Mouse (Mus musculus): ENCODE measurements around the gene Arhgap11a. TPM values are rescaled to one million over a fixed set of nuclear protein-coding genes. Genes with fewer than 3 reads are reported as not detected.

The Arhgap11a gene
- polyA plus RNA-seq (2017; shearing (Covaris generic)): 1 to 10 TPM; 1.8 to 4.1 TPM

DNA sequence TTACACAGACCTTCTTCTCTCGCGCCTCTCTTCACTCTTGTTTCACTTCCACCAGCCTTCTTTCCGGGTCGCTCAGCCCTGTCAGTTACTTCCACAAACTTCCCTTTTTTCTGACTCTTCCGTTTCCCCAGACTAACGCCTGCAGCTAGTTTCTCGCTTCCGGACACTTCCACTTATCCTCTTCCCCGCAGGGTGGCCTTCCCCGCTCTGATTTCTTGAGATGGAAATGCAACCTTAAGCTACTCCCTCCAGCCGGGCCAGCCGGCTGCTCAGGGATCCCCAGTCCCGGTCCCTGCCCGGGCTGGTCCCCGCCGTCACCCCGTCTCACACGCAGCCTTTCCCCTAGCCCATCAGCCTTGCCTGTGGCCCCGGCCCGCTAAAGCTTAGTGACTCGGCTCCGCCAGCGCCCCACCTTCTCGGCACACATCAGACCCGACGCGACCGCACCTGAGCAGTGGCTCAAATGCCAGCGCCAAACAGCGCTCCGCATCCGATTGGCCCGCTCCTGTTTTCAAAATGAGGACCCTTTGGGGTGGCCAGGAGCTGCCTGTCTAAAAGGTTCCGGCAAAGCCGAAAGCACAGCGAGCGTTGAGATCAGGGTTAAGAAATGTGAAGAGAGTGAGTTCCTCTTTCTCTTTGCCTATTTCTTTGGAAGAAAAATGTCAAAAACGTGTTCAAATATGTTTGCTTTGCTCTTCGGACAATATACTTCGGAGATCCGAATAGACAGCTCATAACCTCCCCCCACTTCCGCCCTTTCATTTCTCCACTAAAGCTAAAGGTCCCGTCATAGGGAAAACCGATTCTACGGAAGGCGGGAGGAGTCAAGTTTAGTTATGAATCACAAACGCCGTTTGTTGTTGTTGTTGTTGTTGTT lies at the start of gene Arhgap11a:
Arhgap11a (minus strand) TSS at position 417 of the 877 bp plus-strand sequence.
- ATAC-seq: peak; percentile 91

DNA sequence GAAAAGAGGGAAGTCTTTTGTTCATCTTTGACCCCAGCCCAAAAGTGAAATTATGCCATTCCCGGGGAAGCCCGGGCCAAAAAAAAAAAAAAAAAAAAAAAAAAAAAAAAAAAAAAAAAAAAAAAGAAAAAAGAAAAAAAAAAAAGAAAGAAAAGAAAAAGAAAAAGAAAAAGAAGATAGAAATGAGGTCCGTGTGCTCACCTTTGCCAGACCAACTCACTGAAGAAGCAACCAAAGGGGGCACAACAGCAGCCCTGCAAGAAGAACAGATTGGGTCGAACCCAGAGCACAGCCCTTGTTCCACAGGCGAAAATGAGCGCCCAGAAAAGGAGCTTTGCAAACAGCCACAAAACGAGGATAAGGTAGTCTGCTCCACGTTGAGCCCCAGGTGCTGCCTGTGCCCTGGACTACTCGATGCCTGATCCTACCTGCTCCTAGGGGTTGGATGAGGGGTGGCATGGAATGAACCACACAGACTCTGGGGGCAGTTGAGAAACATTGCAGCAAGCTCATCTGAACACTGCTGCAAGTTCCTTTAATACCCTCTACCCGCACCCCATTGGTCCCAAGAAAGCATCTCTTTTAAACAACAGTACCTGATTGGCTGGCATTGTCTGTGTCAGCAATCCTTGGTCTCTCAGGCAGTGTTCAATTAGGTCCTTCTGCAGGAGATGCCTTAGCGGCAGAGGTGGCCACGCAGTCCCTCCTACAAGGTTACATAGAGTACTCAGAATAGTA lies 45.1 kb upstream of the Arhgap11a start:
- ATAC-seq: no peak

DNA sequence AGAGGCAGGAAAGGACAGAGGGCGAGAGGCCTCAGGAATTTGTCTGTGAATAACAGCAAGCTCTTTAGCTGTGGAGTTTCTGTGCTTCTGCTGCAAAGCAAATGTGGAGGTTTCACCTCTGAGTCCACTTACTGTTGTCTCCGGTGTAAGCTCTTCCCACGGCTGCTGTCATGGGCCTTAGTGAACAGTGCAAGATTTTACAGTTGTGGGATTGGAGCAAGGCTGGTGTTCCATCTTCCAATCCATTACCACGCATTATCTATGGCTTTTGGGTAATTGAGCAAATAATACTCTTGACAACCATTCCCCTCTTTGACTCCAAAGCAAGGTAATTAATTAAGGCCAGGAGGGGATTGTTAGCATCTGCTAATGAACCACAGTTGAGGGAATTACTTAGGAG lies 38.7 kb upstream of the Arhgap11a start:
- ATAC-seq: no peak

DNA sequence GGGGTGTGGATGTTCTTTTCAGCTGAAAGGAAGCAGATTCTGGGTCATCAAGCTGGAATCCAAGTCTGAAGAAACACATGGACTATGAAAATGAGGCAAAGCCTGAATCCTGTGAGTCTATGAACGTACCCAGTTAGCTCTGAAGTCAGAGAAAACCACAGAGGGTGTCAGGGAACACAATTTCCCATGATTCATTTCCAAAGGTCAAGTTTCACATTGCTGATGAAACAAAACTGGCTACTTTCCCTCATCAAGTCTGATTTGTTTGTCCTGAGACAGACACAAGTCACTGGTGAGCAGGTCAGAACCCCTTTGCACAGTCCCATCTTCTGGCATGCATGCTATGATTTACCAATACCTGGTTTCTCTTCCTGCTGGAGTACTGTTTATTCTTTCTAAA lies 37.6 kb upstream of the Arhgap11a start:
- ATAC-seq: no peak

DNA sequence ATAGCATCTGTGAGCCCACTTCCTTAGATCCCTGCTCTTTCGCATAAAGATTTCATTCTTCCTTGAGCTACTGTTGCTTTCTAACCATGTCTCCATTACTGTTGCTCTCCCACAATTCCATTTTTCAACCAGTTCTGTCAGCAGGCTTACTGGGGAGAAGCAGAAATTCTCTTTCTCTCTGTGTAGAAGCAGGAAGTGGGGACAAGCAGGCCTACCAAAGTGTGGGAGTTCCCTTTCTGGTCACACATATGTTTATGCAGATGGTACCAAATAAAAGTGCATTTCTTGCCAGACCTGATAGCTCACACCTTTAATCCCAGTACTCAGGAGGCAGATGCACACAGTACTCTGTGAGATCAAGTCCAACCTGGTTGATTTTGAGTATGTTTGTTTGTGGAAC lies 21.7 kb upstream of the Arhgap11a start:
- ATAC-seq: peak; percentile 53

DNA sequence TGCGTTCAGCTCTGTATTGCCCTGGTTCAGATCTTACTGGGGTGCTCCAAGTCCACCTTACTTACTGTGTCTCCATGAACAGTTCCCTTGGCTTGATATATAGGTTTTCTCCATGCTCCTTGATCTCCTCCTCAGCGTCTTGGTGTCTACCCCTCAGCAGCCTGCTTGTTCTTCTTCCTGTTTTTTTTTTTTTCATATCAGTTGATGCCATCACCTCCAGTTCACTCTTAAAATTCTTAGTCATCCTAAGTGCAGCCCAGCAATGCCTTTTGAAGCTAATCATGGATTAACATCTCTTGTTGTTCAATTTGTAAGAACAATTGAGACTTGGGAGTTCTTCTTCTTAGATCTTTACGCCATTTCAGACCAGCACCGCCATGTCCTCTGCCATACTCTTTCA lies 19.9 kb upstream of the Arhgap11a start:
- no peak for ATAC-seq

DNA sequence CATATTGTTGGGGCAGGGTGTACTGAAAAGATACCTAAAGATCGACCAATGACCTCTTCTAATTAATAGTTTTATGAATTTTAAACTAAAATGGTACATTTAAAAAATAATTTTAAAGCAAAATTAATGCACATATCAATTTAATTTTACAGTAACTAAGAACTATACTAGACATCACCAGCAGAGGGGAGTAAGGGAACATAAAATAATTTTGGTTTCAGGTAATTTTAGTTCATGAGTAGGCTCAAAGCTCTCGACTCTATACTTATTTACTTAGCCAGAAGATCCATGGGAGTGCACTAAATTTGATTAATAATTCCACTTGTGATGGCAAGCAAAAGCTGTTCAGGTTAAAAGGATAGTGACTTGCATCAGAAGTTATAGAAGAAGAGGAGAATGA lies 17.7 kb upstream of the Arhgap11a start:
- ATAC-seq: peak; percentile 84

DNA sequence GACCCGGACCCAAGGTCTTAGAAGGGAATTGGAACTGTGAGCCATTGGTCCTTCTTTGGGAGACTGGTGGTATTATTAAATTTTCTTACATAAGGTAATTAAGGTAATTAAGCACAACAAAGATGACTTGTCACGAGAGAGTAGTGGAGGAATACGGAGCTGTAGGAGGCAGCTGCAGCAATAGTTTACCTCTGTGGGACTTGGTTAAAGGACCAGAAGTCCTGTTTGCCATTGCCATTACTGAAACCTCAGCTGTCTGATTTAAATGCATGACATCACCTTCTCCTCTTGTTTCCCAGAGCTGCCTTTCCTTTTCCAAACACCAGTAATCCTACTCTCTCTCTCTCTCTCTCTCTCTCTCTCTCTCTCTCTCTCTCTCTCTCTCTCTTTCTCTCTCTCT lies 680 bp upstream of the Arhgap11a start:
- peak; percentile 13 for ATAC-seq

DNA sequence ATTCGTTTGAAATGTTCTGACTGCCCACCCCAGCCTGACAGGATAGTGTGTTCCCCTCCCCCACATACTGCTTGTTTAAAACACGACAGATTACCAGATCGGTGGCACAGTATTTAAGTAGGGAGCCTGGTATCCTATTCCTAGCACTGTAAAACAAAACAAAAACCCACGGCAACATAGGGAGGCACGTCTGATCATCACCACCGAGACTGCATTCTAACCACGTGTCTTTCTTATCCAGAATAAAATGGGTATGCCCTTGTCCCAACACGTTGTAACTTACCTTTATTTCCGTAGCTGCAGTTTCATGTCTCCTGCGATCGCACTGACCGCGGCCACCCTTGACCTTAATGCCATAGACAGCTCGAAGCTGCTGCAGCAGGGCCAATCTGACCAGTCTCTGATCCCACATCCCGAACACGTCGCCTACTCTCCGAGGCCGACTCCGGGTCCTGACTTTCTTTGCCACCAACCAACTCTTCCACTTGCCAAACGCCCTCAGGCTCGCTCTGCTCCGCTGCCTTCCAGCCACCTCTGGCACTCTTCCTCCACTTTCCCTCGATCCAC lies 700 bp downstream of the Arhgap11a start:
- no peak for ATAC-seq

DNA sequence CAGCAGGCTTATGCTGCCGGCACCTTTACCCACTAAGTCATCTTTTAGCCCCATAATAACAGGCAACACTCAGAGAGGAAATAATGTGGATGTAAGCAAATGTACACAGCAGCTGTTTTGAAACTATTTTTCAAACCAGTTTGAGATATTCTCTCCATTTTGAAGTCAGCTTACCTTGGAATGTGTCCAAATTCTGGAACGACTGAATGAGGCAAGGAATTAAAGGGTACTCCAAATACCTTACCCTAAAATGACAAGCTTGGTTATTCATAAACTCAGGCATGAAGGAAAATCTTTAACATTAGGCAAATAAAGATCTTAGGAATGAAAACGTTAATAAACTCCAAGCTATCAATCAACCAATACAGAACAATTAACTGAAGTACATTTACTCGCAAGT lies 3.4 kb downstream of the Arhgap11a start:
- ATAC-seq: no peak

DNA sequence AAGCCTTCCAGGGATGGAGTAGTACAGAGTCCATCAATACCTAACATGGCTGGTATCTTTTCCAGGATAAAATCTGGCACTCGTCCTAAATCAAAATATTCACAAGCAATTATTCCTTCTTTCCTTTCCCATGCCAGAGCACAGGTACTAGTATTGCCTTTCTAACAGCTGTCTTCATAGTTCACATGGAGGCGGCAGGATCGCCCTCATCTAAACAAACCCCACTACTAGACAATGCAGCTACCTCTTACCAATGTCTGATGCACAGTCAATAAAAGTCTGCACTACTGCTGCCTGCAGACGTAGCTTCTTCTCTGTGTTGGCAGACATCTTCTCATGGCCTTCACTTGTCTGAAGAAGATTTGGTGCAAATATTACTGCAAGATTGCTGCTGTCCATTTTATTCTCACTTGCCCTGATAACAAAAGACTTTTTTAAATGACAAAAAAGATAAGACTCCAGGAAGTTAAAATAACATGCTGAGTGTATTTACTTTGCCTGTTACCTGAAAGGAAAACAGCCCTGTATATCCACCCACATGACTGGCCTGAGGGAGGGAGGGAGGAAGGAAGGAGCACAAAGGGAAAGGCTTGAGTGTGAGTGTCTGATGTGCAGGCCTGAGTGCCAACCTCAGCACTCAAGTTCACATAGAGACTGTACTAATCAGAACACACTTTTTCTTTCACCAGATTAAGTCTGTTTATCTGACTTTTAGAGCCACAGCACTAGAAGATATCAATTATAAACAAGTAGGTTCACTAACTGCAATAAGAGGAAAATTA lies 6.6 kb downstream of the Arhgap11a start:
- no peak for ATAC-seq

DNA sequence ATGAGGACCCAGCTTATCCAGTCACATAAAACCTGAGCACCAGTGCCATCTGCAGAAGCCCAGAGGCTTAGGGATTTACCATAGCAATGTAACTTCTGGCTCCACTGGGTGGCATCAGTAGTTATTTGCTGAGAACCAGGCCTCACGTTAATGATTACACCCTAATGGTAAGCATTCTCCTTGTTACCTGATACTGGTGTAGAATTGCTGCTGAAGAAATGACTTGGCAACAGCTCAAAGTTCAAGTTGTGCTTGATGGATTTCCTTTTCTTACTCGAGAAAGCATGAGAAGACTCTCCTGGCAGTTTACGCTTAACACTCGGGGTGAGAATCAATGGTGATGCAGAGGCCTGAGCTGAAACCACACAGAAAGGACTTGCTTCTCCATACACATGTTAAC lies 9.0 kb downstream of the Arhgap11a start:
- ATAC-seq: no peak

DNA sequence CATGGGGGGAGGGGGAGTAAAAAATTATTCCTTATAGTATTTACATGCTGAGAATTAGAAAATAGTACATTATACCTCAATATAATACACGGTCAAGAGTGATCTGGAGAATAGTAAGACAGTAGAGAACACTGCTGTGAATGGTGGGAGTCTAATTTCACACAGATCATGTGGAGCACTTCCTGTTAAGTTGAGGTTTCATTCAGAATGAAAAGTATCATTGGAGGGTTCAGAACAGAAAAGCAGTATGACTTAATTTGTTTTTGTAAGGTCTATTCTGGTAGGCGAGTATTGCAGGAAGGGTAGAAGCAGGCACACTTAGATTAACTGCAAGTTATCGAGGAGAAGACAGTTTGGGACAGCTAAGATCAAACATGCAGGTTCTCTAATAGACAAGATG lies 13.2 kb downstream of the Arhgap11a start:
- peak; percentile 86 for ATAC-seq

DNA sequence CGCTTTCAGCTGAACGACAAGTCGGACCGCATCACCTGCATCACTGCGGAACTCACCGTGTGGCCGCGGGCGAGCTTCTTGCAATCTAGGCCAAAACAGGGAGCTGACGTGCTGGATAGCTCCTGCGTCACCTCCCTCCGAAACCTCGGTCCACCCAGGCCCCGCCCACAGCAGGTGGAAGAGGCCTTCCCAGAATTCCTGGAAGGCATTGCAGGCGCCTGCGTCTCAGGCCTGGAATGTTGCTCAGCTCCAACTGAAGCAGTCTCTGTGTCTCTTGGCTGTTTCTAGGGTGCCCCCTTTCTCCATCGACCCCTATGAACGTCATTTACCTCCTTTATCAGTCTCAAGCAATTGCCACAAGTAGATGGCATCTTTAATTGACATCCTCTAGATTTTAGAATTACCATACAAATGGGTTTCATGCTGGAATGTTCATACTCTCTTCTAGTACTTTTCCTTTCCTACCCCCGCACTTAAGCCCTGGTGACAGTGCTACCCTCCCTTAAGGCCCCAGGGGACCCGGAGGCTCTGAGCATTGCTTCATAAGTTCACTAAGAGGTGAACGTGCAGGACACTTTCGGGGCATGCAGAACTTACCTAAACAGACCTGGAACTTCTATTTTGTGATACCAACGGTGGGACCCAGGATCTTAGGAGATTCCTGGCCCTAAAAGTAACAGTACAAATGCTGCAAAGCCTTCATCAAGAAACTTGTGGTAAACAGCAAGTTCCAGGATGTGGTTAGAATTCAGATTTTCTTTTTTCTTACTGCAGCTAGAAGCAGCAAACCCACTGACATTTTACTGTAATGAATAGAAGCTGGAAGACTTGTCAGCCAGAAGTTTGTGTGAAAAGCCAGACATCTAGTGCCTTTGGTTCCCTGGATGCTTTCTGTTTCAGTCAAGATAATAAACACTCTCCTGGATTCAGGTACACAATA lies 19.2 kb downstream of the Arhgap11a start, which contains the start of gene Scg5:
Scg5 (minus strand) TSS at position 179 of the 940 bp plus-strand sequence.
- peak; percentile 94 for ATAC-seq

DNA sequence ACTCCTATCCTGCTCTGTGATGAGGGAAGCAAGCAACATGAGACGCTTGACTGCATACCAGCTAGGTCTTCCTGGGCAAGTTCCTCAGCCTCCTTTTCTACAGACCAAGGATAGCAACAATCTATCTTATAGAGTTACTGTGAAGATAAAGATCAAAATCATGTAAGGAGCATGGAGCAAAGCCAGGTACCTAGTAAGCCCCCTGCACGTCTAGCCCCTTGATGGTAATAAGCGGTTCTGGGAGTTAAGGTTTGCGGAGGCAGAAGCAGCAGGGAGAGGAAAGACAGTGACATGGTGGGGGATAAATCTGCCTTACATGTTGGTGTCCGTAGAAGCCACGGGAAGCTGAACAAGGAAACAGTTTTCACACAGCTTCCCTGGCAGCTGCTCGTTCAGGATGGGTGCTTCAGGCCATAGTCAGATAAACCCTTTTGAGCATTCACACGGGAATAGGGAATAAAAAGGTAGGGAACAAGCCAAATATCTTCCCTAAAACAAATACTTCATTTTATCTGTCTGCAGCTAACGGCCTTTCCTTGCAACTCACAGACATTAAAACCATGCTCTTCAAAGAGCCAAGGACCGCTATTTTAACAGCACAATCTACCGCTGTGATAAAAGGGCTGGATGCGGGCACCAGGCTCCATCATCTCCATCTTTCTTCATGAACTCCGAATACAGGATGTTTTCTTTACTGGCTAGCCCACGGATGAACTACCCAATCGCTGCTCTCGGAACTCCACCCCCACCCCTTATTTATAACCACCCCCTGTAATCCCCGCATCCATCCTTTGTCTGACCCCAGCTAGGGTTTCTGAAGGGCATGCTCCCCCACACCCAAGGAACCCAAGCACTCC lies 20.1 kb downstream of the Arhgap11a start:
- ATAC-seq: no peak

DNA sequence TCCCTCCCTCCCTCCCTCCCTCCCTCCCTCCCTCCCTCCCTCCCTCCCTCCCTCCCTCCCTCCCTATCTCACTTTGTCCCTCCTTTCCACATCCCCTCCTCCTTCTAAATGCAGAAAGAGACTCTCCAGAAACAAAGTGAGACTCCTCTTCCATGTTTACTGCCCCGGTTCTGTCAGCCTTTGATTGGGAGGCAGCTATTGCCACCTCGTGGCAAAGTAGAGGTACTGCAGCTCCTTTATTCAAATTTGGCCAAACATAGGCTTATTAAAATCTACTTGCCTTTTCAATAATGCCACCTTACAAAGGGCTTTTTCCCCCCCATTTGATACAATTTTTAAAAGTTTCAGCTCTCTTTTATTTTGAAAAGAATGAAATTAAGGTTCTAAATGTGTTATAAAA lies 24.6 kb downstream of the Arhgap11a start:
- peak; percentile 77 for ATAC-seq

DNA sequence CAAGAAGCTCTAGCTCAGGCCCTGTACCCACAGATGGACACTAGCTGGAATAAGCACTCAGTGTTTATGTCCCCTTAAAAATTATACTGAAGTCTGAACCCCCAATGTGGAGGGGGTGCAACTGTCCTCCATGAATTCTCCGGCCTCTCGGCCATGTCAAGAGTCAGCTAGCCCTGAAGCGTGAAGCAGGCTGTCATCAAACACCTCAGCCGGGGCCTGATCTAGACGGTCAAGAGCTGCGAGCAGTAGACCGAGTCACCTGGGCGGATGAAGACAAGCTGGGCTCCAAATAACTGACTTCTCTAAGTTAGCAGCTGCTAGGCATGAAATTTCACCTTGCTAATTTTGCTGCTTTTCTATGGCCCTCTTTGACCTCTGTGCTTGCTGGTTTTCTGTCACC lies 26.1 kb downstream of the Arhgap11a start:
- no peak for ATAC-seq

DNA sequence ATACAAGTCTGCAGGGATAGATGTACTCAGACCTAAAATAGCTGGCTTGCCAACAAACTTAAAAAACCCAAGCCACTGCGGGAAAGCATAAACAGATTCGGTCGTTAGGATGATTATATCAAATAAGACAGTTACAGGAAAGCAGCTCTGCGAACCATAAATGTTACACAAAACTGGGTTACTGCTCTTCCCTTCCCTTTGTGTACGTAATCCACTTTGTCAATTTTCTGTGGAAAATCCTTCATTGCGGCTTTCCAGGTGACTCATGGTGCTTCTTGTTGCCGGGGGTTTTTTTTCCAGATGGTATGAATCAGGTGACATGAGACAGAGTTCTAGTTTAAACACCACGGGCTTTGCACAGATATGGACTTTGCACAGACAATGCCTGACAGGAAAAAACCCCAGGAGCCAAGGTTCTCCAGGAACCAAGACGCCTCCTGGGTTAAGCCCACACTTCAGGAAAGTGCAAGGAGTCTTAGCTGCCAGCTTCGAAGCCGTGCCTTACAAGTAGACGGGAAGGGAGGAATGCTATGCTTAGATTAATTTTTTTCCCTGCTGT lies 27.2 kb downstream of the Arhgap11a start:
- no peak for ATAC-seq

DNA sequence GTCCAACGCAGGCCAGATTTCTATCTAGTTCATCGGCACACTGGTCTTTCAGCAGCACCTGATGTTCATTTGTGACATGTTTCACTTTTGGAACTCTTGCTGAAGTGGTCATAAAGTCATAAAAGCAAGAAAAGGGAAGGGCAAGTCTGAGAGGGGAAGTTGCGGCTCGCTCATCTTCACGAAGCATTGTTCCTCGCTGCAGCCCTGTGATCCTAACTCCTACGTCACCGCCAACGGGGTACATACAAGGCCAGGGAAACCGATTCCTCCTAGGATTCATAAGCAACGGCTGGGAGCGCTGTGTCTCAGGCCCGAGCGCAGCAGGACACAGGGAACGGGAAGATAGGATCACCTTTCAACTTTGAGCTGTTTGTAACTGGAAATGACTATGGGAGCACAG lies 28.3 kb downstream of the Arhgap11a start:
- ATAC-seq: no peak

Data from CD4-positive, CD25-positive, alpha-beta regulatory T cell, adult 4 months (primary cell).